Mouse (Mus musculus) liver, postnatal 0 days (tissue): ENCODE data around the gene Kdf1.

Source experiments
- CTCF ChIP-seq: sonication (generic); IDR thresholded peaks from 2 replicates; pipeline ENCODE4 v1.5.1; 2016; ENCODE audit warnings: antibody characterized with exemption, low read depth
- EP300 ChIP-seq: IDR thresholded peaks from 2 replicates; pipeline ENCODE4 v1.6.1; 2016; ENCODE audit warnings: antibody characterized with exemption, low read depth, mild to moderate bottlenecking

GRCm38 (mm10) chr4:133561622-133562021 lies 42.9 kb downstream of the Kdf1 start:
- TF ChIP-seq CTCF = no peak
- TF ChIP-seq EP300 = no peak
